Mouse (Mus musculus): ENCODE results near the gene Gm32742.

Gene Gm32742

GRCm38 (mm10) chr9:51165312-51166180 is at the start of gene Gm32742:
TSS of gene Gm32742 (minus strand) at chr9:51165517.
- no peak for DNase-seq (ENCODE audit: low read depth)

DNA sequence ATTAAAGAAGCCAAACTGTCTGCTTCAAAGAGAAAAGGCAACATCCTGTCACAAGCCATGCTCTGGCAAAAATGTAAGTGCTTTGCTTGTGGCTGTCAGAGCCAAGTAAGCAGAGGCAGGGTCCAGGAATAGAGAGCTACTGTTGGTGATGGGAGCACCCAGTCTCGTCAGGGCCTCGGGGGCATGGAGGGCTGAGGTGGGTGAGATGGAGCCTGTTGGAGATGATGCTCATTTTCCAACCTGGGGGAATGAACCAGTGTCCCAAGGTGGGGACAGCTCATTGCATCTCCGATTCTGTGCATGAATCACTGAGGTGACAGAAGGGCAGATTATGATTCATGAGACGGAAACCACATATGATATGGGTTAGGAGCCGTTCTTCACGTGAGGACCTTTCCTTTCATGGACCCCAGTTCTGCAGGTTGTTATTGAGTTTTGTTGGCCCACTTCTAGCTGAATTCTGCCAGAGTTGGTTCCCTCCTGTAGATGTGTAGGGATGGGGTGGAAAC is 48.5 kb upstream of the Gm32742 start:
- peak; percentile 70 for DNase-seq (ENCODE audit: low read depth)

DNA sequence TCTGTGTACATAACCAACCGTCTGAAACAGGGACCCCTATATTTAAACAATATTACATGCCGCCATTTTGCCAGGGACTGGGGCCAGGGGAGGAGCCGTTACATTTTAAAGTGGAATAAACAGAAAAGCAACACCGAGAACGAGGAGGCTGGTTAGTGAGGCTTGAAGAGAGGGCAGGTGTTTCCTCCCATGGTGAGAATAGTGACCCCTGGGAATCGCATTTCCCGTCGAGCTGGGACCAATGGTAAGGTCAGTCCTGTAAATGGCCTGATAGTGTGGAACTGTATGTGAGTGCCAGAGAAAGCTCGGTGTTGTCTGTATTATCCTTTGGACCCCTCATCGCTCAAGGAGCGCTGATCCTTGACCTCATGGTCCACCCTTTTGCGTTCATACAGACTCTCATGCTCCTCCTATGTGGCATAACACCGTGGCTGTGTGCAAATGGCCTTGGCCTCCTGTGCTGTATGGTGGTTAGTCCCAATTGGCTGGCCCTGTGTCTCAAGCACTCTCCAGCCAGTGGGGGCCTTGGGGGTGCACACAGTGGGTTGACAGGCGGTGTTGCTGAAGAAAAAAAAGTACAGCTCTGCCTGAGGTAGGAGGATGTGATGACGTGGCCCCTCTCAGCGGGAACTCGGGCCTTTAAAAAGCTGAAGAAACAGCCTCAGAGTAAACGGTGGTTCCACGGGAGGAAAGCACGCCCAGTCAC is 47.9 kb upstream of the Gm32742 start, which contains the start of gene Pou2af1:
TSS of gene Pou2af1 (plus strand) at position 686 of the 706 bp plus-strand sequence.
- no peak for DNase-seq (ENCODE audit: low read depth)

GRCm38 (mm10) chr9:51211191-51211590 is 45.9 kb upstream of the Gm32742 start:
- no peak for DNase-seq (ENCODE audit: low read depth)

GRCm38 (mm10) chr9:51208974-51209332 is 43.6 kb upstream of the Gm32742 start:
- DNase-seq (ENCODE audit: low read depth) = no peak

- no peak for DNase-seq (ENCODE audit: low read depth)
Observed at GRCm38 (mm10) chr9:51194790-51195189, 29.5 kb upstream of the Gm32742 start.

DNA sequence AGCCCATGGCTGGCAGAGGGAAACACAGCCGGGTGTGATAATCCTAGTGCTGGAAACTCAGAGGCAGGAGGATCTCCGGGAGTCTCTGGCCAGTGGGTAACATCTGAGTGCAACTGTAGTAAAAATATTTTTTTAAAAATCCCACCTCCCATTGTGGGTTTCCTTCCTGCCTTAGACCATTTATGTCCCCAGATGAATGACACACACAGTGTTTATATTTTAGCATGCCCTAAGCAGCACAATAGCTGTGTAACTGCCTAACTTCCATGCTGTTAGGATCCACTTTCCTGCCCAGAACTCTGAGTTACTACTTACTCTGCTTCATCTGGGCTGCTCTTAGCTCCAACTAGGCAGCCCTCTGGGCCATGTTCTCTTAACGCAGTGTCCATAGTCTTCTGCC is 25.3 kb upstream of the Gm32742 start:
- no peak for DNase-seq (ENCODE audit: low read depth)

DNA sequence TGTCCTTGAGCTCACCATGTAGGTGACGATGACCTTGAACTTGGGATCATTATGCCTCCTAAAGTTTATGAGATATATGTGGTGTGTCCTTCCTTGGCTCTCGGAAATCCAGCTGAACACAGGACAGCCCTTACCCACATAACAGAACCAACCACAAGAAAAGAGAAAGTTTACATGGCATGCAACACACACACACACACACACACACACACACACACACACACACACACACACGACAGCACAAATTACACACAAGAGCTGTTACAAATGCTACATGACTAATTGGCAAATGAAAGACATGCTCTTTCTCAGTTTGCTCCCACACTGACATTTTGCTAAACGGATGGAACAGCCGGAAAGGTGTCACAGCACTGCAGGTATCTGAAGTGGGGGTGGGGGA is 20.6 kb upstream of the Gm32742 start:
- DNase-seq (ENCODE audit: low read depth) = peak; percentile 8

GRCm38 (mm10) chr9:51185386-51185785 is 20.1 kb upstream of the Gm32742 start:
- peak; percentile 17 for DNase-seq (ENCODE audit: low read depth)

DNA sequence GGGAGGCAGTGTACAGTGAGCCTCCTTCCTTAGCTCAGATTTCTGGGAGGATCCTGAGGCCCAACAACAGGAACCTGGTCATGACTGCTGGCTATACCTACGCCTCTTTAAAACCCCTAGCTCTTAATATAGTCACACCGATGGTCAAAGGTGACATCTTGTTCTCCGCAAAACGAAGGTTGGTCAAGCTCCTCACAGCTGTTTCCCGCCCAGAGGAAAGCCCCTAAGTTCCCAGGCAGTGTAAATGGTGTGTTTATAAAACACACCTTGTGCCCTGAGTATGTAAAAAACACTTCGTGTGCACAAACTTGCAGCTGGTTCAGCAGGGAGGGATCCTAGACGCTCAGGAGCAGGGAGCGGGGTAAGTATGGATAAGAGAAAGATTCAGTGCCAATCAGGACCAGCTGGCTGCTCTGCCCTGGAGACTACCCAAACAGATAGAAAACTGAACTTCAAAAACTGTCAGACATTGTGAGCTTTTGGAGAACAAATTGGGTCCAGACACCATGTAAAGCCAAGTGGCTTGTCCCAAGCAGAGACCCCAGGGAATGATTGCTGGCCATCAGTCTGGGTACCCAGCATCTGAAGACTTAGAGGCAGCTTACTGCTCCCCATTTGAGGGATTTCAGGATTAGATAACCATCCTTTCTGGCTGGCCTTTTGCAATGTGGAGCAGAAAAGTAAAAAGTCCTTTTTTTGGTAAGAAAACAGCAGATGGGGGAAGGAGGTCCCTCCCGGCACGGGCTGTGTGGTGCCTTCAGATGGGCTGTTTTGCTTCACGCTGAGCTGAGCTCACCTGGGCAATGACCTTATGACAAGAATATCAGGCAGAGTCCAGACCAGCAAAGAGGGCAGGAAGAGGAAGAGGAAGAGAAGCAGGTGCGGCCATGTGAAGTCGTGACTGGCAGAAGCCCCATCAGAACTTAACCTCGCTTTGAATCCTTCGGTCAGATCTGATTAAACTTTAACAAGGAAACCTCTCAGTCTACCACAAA is 17.7 kb upstream of the Gm32742 start:
- no peak for DNase-seq (ENCODE audit: low read depth)

- no peak for DNase-seq (ENCODE audit: low read depth)
Observed at GRCm38 (mm10) chr9:51180621-51181020, 15.3 kb upstream of the Gm32742 start.

DNA sequence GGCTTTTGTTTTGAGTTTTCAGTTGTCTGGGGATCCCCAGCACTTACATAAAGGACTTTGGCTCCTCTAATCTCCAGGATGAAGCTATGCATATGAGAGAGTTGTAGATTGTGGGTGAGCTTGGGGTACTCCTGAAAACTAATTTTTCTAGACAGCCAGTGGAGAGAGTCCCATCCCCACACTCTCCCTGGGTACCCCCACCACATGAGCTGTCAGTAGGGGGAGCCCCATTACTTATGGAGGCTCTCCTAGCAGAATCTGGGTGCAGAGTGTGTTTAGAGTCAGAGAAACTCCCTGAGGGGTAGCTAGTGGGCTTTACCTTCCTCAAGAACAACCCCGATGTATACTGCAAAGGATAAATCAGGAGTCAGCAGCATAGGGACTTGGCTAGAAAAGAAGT is 13.0 kb upstream of the Gm32742 start:
- no peak for DNase-seq (ENCODE audit: low read depth)

GRCm38 (mm10) chr9:51175722-51176121 is 10.4 kb upstream of the Gm32742 start:
- DNase-seq (ENCODE audit: low read depth) = no peak

DNA sequence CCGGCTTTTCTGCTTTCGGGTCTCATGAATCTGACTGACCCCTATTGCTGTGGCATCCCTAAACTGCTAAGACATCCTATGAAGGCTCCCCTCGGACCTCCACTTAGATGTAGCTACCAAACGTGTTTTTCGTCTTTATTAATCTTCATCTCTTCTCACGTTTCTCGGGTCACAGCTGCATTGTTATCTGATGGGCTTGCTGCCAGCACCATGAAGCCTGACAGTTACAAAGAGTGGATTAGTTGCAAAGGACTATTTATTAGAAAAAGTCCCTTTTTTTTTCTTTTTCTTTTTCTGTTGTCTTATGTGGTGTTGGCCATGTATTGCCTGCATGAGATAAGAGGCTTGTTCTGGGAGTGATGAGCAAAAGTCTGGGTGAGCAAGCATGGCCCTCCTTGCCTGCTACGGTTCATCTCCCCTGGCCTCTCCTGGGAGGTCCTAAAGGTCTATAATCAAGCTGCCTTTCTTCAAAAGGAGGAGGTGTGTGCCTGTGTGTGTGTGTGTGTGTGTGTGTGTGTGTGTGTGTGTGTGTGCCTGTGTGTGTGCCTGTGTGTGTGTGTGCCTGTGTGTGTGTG is 9.7 kb upstream of the Gm32742 start:
- DNase-seq (ENCODE audit: low read depth) = no peak

DNA sequence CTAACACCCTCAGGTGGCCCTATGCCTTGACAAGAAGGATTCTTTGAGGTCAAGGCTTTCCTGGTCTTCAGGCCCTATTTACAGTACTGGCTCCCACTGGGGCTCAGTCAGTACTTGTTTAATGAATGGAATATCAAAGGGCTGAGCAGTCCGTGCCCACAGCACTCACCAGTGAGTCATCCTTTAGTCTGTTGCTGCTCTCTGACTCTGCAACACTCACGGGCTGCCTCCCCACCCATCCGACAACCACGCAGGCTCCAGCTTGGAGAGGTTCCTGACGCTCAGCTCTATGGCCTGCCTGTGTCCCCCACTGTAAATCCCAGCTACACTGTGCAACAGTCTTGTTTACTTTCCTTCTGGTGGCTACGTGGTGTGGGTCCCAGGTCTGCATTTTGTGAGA is 5.0 kb upstream of the Gm32742 start:
- DNase-seq (ENCODE audit: low read depth) = no peak

DNA sequence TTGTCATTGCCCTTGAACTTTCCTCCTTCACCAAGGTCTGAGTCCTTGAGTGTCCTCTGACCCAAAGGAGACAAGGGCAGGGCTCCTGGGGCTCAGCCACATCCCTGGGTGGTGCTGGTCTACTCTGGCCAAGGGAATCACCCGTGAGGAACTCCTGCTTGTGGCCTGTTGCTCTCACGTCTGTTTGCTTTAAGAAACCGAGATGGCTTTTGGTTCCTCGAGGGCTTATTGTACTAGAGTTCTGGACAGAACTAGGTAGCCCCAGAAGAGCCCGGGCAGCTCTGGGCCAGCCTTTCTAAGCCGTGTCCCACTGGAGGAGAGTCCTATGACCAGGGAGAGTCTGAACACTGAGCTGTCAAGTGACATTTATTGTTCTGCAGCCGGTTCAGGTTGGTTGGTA is 3.8 kb upstream of the Gm32742 start:
- DNase-seq (ENCODE audit: low read depth) = no peak

DNA sequence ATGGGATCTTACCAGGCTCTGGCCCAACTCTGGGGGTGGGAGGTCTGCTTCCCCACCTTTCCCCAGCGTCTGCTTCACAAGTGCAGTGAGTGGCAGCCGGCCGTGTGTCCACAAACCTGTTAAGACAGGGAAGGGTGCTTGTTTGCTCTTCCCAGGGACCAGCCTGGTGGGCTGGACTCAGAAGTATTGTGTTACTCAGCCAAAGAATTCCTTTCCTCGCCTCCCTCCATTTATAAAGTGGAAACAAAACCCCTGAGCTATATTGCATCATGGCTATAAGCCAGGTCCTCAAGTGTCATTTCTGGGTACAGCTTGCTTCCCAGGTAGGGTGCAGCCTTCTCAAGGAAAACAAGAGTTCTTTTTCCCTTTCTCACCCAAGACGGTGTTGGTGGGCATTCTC is 3.4 kb upstream of the Gm32742 start:
- DNase-seq (ENCODE audit: low read depth) = no peak

DNA sequence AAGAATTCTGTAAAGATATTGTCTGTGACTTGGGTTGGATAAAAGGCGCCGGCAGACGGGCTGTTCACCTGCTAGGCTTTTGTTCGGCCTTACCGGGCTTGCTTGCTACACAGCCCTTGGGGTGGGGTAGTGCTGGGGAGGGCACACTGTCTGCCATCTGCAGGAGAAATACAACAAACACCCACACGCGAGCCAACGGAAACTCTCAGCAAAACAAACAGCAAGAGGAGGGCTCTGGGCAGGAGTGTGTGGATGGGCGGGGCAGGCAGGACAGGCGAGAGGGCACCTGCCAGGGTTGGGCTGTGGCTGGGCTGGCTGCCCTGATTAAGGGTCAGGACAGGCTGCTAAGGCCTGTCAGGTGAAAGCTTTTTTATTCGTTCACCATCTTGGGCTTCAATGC is 2.6 kb upstream of the Gm32742 start:
- peak; percentile 16 for DNase-seq (ENCODE audit: low read depth)

- no peak for DNase-seq (ENCODE audit: low read depth)
Observed at GRCm38 (mm10) chr9:51163989-51164388, 1.3 kb downstream of the Gm32742 start.

DNA sequence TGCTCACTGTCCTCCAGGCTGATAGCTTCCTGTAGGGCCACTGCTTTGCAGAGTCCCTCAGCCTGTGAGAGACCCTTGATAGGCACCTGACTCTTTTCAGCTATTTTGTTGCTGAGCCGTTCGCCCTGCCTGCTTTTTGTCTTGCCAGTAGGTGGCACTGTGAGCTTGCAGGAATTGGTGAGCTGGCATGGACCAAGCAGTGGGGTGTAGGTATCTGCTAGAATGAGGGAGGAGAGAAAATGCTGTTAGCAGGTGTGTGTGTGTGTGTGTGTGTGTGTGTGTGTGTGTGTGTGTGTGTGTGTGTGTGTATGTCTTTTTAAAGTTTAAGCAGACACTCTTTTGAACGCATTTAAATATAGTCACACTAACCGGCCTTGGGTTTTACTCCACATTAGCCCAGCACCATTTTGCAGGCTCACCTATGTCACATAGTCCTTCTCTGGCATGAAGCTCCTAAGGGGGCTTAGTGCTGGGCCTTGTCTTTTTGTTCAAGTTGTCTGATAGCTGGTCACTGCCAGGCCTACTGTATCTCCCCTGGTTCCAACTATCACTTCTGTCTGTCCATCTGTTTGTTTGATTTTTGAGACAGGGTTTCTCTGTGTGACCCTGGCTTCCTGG is 3.4 kb downstream of the Gm32742 start:
- DNase-seq (ENCODE audit: low read depth) = peak; percentile 80

All from induced T-regulatory cell, adult 2 months (primary cell).